Mouse (Mus musculus): ENCODE measurements at regions not wholly inside any gene's neighbourhood (a gene's known extent, or its start where the extent isn't known, plus 50 kb on each side); places are given as distances from the start of the nearest gene placed in this dataset.

GRCm38 (mm10) chr16:24120836-24121235, 132.2 kb upstream of the Bcl6 start:
- TF ChIP-seq CTCF (IDR thresholded peaks at IDR 0.05; ENCODE audit: low read depth): no peak
- no peak for TF ChIP-seq EP300 (IDR thresholded peaks at IDR 0.05; ENCODE audit: low read depth)

All from liver, embryonic 14.5 days (tissue).